Mouse (Mus musculus): Measurements from ENCODE around the gene Cmtm7. TPM values are rescaled to one million over a fixed set of nuclear protein-coding genes. Genes with fewer than 3 reads are reported as not detected.
A peak's percentile ranks its signal among the peaks of the same experiment; 100 is the strongest.

The Cmtm7 gene
- polyA plus RNA-seq, 1 experiment, result 38.1 TPM

DNA sequence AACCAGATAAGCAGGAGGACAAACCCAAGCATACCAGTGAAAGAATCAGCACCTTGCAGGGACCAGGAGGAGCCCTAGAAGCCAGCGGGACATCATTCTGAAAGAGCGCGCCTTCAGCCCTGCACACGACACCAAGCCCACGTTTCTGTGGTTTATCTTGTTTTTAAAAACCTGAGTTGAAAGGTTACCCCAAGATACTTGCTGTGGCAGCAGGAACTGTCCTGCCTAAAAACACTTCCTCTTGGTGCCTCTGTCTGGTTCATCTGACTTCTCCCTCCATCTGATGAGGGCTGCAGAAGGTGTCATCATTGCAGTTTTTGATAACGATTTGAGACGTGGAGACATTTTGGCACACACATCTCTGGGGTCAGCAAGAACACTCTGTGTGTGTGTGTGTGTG lies 6.1 kb upstream of the Cmtm7 start:
- no peak overlapping the region for H3K4me2 ChIP-seq (ENCODE audit: low read depth)
- no peaks in the 10 kb centered on the region for H3K36me3 ChIP-seq (ENCODE audit: control insufficient read depth, insufficient read depth)
- TF ChIP-seq TCF3 (IDR thresholded peaks at IDR 0.05; ENCODE audit: insufficient read length, low read depth) (no peak), USF1 (IDR thresholded peaks at IDR 0.05; ENCODE audit: low read depth) (no peak), SRF (IDR thresholded peaks at IDR 0.05; ENCODE audit: control insufficient read depth, insufficient read length, low read depth) (no peak), TCF12 (IDR thresholded peaks at IDR 0.05; ENCODE audit: insufficient read depth, poor library complexity, severe bottlenecking) (no peak), POLR2A (IDR thresholded peaks at IDR 0.05; ENCODE audit: insufficient read length, low read depth) (no peak), CEBPB (IDR thresholded peaks at IDR 0.05; ENCODE audit: insufficient read depth, poor library complexity, severe bottlenecking) (no peak)
- no peaks in the 10 kb centered on the region for H3K27me3 ChIP-seq (ENCODE audit: control insufficient read depth, insufficient read depth, insufficient read length)
- no peaks in the 10 kb centered on the region for H3K79me2 ChIP-seq (ENCODE audit: control insufficient read depth, insufficient read depth)
- H3ac ChIP-seq (ENCODE audit: control insufficient read depth, insufficient read length), result no peak overlapping the region
- no peak overlapping the region for H3K4me3 ChIP-seq

DNA sequence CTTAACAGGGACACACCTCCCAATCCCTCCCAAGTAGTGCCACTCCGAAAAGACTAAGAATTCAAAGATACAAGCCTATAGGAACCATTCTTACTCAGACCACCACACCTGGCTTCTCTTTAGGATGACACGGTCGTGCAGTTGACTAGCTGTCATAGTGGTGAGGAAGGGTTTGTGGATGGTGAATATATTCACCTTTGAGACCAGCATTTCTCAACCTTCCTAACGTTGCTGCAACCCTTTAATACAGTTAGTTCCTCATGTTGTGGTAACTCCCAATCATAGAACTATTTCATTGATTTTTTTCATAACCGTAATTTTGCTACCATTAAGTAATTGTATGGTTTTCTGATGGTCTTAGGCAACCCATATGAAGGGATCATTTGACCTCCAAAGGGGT lies 5.5 kb upstream of the Cmtm7 start:
- Histone ChIP-seq H3K4me3 (no peak overlapping the region), H3K4me2 (ENCODE audit: low read depth) (no peak overlapping the region), H3K27me3 (ENCODE audit: control insufficient read depth, insufficient read depth, insufficient read length) (no peaks in the 10 kb centered on the region), H3ac (ENCODE audit: control insufficient read depth, insufficient read length) (no peak overlapping the region), H3K36me3 (ENCODE audit: control insufficient read depth, insufficient read depth) (no peaks in the 10 kb centered on the region), H3K79me2 (ENCODE audit: control insufficient read depth, insufficient read depth) (no peaks in the 10 kb centered on the region)
- no peak for TF ChIP-seq MYOD1 (IDR thresholded peaks at IDR 0.05; ENCODE audit: control insufficient read depth in 1 of 3, insufficient read length in 2 of 3, low read depth in 2 of 3)
- TF ChIP-seq POLR2AphosphoS2 (IDR thresholded peaks at IDR 0.05; ENCODE audit: insufficient read length, low read depth), result no peak
- TF ChIP-seq USF1 (IDR thresholded peaks at IDR 0.05; ENCODE audit: low read depth), result no peak

DNA sequence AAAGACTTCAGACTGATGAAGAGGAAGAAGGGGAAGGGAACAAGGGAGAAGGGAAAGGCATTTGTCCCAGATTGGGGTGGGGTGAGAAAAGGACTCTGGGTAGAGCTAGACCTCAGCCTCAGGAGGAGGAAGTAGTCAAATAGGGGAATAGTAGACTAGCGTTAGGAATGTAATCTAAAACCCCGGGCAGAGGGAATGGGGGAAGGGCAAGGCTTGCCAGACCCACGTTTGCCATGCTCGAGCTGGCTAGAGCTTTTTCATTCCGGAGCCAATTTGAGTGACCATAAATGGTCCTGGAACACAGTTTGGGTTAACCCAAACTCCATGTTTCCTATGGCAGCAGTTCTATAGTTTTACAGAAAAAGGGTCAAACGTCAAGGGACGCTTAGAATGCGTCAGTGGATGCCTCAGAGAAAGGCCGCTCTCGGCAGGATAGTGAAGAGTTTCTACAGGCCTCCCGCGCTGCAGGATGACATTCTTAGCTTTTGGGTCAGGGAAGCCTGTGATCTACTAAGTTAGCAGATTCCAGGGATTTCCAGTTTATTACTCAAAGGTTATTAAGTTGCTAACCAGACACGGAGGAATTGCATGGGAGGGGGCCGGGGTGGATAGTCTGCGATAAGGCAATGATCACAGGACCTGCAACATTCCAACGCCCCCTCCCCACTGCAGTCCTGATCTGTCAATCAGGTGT lies 3.9 kb upstream of the Cmtm7 start:
- no peaks in the 10 kb centered on the region for H3K27me3 ChIP-seq (ENCODE audit: control insufficient read depth, insufficient read depth, insufficient read length)
- H3K4me2 ChIP-seq (ENCODE audit: low read depth), result peak overlapping the region; percentile 46
- no peak overlapping the region for H3ac ChIP-seq (ENCODE audit: control insufficient read depth, insufficient read length)
- H3K36me3 ChIP-seq (ENCODE audit: control insufficient read depth, insufficient read depth), result no peaks in the 10 kb centered on the region
- H3K4me3 ChIP-seq, result no peak overlapping the region
- TF ChIP-seq POLR2A (IDR thresholded peaks at IDR 0.05; ENCODE audit: insufficient read length, low read depth), result no peak
- H3K79me2 ChIP-seq (ENCODE audit: control insufficient read depth, insufficient read depth), result no peaks in the 10 kb centered on the region

DNA sequence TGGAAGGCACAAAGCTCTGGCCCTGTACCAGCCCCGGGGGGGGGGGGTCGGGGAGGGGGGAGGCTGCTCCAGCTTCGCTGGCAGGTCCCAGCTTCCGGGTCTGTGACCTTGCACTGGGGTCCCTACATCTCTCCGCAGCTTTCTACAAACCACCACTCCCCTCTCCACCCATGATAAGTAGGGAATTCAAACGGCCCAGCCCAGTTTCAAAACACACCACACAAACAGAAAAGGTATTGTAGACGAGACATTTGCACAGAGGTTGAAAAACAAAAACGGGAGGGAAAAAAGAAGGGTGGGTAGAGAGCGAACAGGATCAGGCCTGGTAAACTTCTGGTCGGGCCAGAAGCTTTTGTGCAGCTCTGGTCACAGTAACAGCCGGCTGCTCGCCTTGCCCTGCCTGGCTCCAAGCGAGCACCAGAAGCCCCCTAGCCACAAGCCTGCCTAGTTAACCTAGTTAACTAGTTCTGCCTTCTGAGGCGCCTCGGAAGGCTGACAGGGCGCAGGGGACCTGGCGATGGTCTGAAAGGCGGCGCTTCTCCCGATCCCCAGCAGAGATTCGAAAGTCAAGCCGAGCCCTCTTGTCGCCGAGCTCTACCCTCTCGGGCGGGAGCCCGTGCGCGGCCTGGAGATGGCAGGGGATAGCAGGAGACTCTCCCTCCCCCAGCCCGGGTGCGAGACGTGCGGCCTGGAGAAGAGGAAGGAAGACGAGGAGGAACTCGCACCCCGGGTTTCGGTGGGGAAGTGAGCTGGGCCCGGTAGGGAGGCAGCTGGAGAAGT lies 720 bp downstream of the Cmtm7 start:
- H3K4me3 ChIP-seq, result peak overlapping the region; percentile 35
- H3K79me2 ChIP-seq (ENCODE audit: control insufficient read depth, insufficient read depth), result no peaks in the 10 kb centered on the region
- TF ChIP-seq TCF12 (IDR thresholded peaks at IDR 0.05; ENCODE audit: insufficient read depth, poor library complexity, severe bottlenecking) (no peak), USF1 (IDR thresholded peaks at IDR 0.05; ENCODE audit: low read depth) (no peak), MYOG (IDR thresholded peaks at IDR 0.05; ENCODE audit: control insufficient read depth in 1 of 3, insufficient read depth in 1 of 3, insufficient read length in 2 of 3, low read depth in 2 of 3) (no peak), MAX (IDR thresholded peaks at IDR 0.05; ENCODE audit: low read depth) (no peak), POLR2AphosphoS2 (IDR thresholded peaks at IDR 0.05; ENCODE audit: insufficient read length, low read depth) (no peak), CEBPB (IDR thresholded peaks at IDR 0.05; ENCODE audit: insufficient read depth, poor library complexity, severe bottlenecking) (no peak), POLR2A (IDR thresholded peaks at IDR 0.05; ENCODE audit: insufficient read length, low read depth) (no peak), SRF (IDR thresholded peaks at IDR 0.05; ENCODE audit: control insufficient read depth, insufficient read length, low read depth) (no peak), REST (IDR thresholded peaks at IDR 0.05; ENCODE audit: insufficient read depth, insufficient read length) (no peak), TCF3 (IDR thresholded peaks at IDR 0.05; ENCODE audit: insufficient read length, low read depth) (no peak)
- no peaks in the 10 kb centered on the region for H3K27me3 ChIP-seq (ENCODE audit: control insufficient read depth, insufficient read depth, insufficient read length)
- H3K36me3 ChIP-seq (ENCODE audit: control insufficient read depth, insufficient read depth), result no peaks in the 10 kb centered on the region
- H3K4me2 ChIP-seq (ENCODE audit: low read depth), result peak overlapping the region; percentile 79
- peak overlapping the region; percentile 22 for H3ac ChIP-seq (ENCODE audit: control insufficient read depth, insufficient read length)

DNA sequence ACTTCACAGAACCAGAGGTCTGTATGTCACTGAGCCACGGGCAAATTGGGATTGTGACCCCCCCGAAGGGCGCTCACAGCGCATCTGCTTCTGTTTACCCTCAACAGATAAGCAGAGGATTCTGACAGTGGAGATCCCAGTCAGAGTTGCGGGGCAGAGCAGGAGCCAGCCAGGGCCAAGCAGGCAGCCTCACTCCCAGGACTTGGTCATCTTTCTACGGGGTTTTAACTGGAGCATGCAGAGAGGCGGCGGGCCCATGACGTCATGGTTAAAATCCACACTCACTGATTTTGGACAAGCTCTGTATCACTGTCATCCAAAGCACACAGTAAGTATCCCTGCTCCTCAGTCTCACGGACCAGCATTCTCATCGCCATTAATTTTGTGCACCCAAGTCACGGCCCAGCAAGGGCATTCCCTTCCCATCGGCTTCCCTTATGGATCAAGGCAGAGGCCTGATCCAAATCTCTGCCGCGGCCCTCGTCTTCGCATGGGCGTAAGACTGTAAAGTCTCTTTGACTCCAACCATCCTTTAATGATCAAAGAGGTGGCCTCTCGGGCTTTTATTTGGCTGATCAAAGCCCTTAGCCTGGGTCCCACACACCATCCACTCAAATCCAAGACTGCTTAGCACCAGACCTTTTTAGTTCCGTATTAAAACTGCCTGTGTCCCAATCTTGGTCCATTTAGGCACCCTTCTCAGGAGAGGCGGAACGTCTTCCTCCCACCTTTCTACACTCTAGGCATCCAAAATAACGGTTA lies 1.5 kb downstream of the Cmtm7 start:
- peak overlapping the region; percentile 79 for H3K4me2 ChIP-seq (ENCODE audit: low read depth)
- no peaks in the 10 kb centered on the region for H3K79me2 ChIP-seq (ENCODE audit: control insufficient read depth, insufficient read depth)
- no peaks in the 10 kb centered on the region for H3K27me3 ChIP-seq (ENCODE audit: control insufficient read depth, insufficient read depth, insufficient read length)
- peak overlapping the region; percentile 35 for H3K4me3 ChIP-seq
- H3K36me3 ChIP-seq (ENCODE audit: control insufficient read depth, insufficient read depth), result no peaks in the 10 kb centered on the region
- H3ac ChIP-seq (ENCODE audit: control insufficient read depth, insufficient read length), result no peak overlapping the region
- TF ChIP-seq MAX (IDR thresholded peaks at IDR 0.05; ENCODE audit: low read depth) (no peak), E2F4 (IDR thresholded peaks at IDR 0.05; ENCODE audit: insufficient read depth) (no peak), SRF (IDR thresholded peaks at IDR 0.05; ENCODE audit: control insufficient read depth, insufficient read length, low read depth) (no peak), CEBPB (IDR thresholded peaks at IDR 0.05; ENCODE audit: insufficient read depth, poor library complexity, severe bottlenecking) (no peak), TCF3 (IDR thresholded peaks at IDR 0.05; ENCODE audit: insufficient read length, low read depth) (no peak)

Measured in myocyte (in vitro differentiated cells).